8 mouse cellular contexts compared by ENCODE assay signal in genomic region chr1:81316995-81317413, GRCm38 (mm10).
DNase-seq lines count a peak whose midpoint lies in the region; ATAC-seq and TF ChIP-seq lines count a peak whose summit lies in the region.
"Had no signal": no experiment of that assay in that cellular context is flagged by ENCODE, and none has a peak within 500 bp of the region (broad histone marks: within the 10 kb centered on the region; RNA-seq: fewer than 3 reads in every experiment).

No protein-coding gene starts in this region.

- no peak overlapping the region for H3K27ac ChIP-seq in stomach, embryonic 14.5 days (ENCODE audit: low read length)
- no peak overlapping the region for H3K27ac ChIP-seq in stomach, postnatal 0 days (replicated peaks)
- H3K27ac ChIP-seq in hindbrain, embryonic 10.5 days, result no peak overlapping the region
- H3K27ac ChIP-seq in midbrain, embryonic 13.5 days, result no peak overlapping the region
- H3K27ac ChIP-seq: midbrain, embryonic 12.5 days had no signal

- no peak overlapping the region for H3K4me3 ChIP-seq in stomach, embryonic 14.5 days (ENCODE audit: low read depth, low read length)
- no peak overlapping the region for H3K4me3 ChIP-seq in stomach, postnatal 0 days (ENCODE audit: low read depth, low read length)
- H3K4me3 ChIP-seq in hindbrain, embryonic 10.5 days, result no peak overlapping the region
- H3K4me3 ChIP-seq in midbrain, embryonic 13.5 days (replicated peaks), result no peak overlapping the region
- H3K4me3 ChIP-seq: midbrain, embryonic 12.5 days had no signal

- peak; percentile 14; the same call in 1 of the 2 replicates for ATAC-seq in stomach, embryonic 14.5 days (ENCODE audit: insufficient number of reproducible peaks, insufficient read depth, low FRiP score, low read depth)
- no peak for ATAC-seq in stomach, postnatal 0 days (ENCODE audit: low FRiP score, low TSS enrichment)
- ATAC-seq in midbrain, embryonic 13.5 days, result peak; percentile 80
- no peak for ATAC-seq in CD4-positive, CD25-positive, alpha-beta regulatory T cell, adult 4 months

- H3K4me2 ChIP-seq in stomach, embryonic 14.5 days (replicated peaks; ENCODE audit: low read depth, low read length), result no peak overlapping the region
- H3K4me2 ChIP-seq in stomach, postnatal 0 days (replicated peaks; ENCODE audit: low read depth), result no peak overlapping the region
- H3K4me2 ChIP-seq in midbrain, embryonic 13.5 days (replicated peaks), result no peak overlapping the region
- H3K4me2 ChIP-seq: midbrain, embryonic 12.5 days had no signal

- no peak overlapping the region for H3K9ac ChIP-seq in stomach, embryonic 14.5 days (replicated peaks; ENCODE audit: low read depth, low read length)
- H3K9ac ChIP-seq in stomach, postnatal 0 days (ENCODE audit: low read length), result no peak overlapping the region
- H3K9ac ChIP-seq in midbrain, embryonic 13.5 days (replicated peaks), result no peak overlapping the region
- H3K9ac ChIP-seq: midbrain, embryonic 12.5 days had no signal

- H3K36me3 ChIP-seq in stomach, embryonic 14.5 days (ENCODE audit: control insufficient read depth, insufficient read depth, low read length), result no peaks in the 10 kb centered on the region
- no peaks in the 10 kb centered on the region for H3K36me3 ChIP-seq in stomach, postnatal 0 days (ENCODE audit: control insufficient read depth, insufficient read depth, low read length)
- no peaks in the 10 kb centered on the region for H3K36me3 ChIP-seq in hindbrain, embryonic 10.5 days
- H3K36me3 ChIP-seq in midbrain, embryonic 13.5 days, result no peaks in the 10 kb centered on the region
- H3K36me3 ChIP-seq: midbrain, embryonic 12.5 days had no signal

- no peaks in the 10 kb centered on the region for H3K27me3 ChIP-seq in stomach, embryonic 14.5 days (ENCODE audit: control insufficient read depth, insufficient read depth, low read length)
- H3K27me3 ChIP-seq in stomach, postnatal 0 days (ENCODE audit: control insufficient read depth, insufficient read depth, low read length), result no peaks in the 10 kb centered on the region
- no peaks in the 10 kb centered on the region for H3K27me3 ChIP-seq in hindbrain, embryonic 10.5 days (ENCODE audit: insufficient read depth, poor library complexity, severe bottlenecking)
- no peaks in the 10 kb centered on the region for H3K27me3 ChIP-seq in midbrain, embryonic 13.5 days
- H3K27me3 ChIP-seq: midbrain, embryonic 12.5 days had no signal

- WGBS in stomach, embryonic 14.5 days, result 46% methylated on average over 5 of the region's 5 CpGs
- 57% methylated on average over 5 of the region's 5 CpGs for WGBS in stomach, postnatal 0 days
- 62% methylated on average over 5 of the region's 5 CpGs for WGBS in hindbrain, embryonic 10.5 days
- 36% methylated on average over 5 of the region's 5 CpGs for WGBS in midbrain, embryonic 13.5 days

- no peak for TF ChIP-seq EP300 in stomach, postnatal 0 days (optimal IDR thresholded peaks at IDR 0.05)

- no peaks in the 10 kb centered on the region for H3K9me3 ChIP-seq in stomach, embryonic 14.5 days (ENCODE audit: control insufficient read depth, low read depth, low read length)
- H3K9me3 ChIP-seq in stomach, postnatal 0 days (ENCODE audit: control insufficient read depth, low read length), result no peaks in the 10 kb centered on the region
- no peaks in the 10 kb centered on the region for H3K9me3 ChIP-seq in hindbrain, embryonic 10.5 days
- no peaks in the 10 kb centered on the region for H3K9me3 ChIP-seq in midbrain, embryonic 13.5 days
- H3K9me3 ChIP-seq: midbrain, embryonic 12.5 days had no signal

- TF ChIP-seq CTCF in stomach, postnatal 0 days (IDR thresholded peaks at IDR 0.05; ENCODE audit: low read depth), result no peak

- H3K4me1 ChIP-seq in stomach, embryonic 14.5 days (ENCODE audit: control insufficient read depth, insufficient read depth, low read length), result no peaks in the 10 kb centered on the region
- no peaks in the 10 kb centered on the region for H3K4me1 ChIP-seq in stomach, postnatal 0 days (replicated peaks; ENCODE audit: control insufficient read depth, insufficient read depth)
- no peaks in the 10 kb centered on the region for H3K4me1 ChIP-seq in hindbrain, embryonic 10.5 days (replicated peaks)
- peaks cover 7% of the 10 kb centered on the region for H3K4me1 ChIP-seq in midbrain, embryonic 13.5 days (replicated peaks)

- no peak for DNase-seq in stomach, postnatal 0 days (ENCODE audit: low spot score)
- peak; percentile 11 for DNase-seq in hindbrain, embryonic 10.5 days (ENCODE audit: low spot score)
- no peak for DNase-seq in cerebellum, postnatal 14 days
- DNase-seq in cerebellum, adult 9-10 months, result no peak

Comparison
In these comparisons a context has a peak if more than half of its experiments do, and no peak if none do; other contexts are left out.
1. ATAC-seq: peak in stomach, embryonic 14.5 days (single experiment) and midbrain, embryonic 13.5 days (single experiment); none in stomach, postnatal 0 days (single experiment) and CD4-positive, CD25-positive, alpha-beta regulatory T cell, adult 4 months (single experiment).